Mouse (Mus musculus) liver, embryonic 11.5 days (tissue): ENCODE measurements at regions not wholly inside any gene's neighbourhood (a gene's known extent, or its start where the extent isn't known, plus 50 kb on each side); places are given as distances from the start of the nearest gene placed in this dataset.

ENCODE experiments used
- ATAC-seq: fragments of 200-750 bp; cut with Nextera tagmentation; replicated peaks from 2 replicates; pipeline ENCODE4 v1.8.0; 2017; ENCODE audit warnings: moderate number of reproducible peaks, mild to moderate bottlenecking, moderate TSS enrichment, moderate library complexity; ENCODE audit not compliant: low FRiP score
- DNase-seq: peaks from one replicate; pipeline ENCODE4 v3.0.0-alpha.2; 2017; ENCODE audit warnings: low spot score
- H3K27ac ChIP-seq: fragments of 300-500 bp; sonication (generic); 2 replicates; pipeline ENCODE4 v1.5.1; 2014; ENCODE audit warnings: mild to moderate bottlenecking, low read depth, low read length, control low read depth
- H3K27me3 ChIP-seq: fragments of 300-500 bp; sonication (generic); replicated peaks from 2 replicates; pipeline ENCODE4 v1.6.1; 2014; ENCODE audit warnings: low read length, mixed read lengths; ENCODE audit not compliant: control insufficient read depth, insufficient read depth
- H3K36me3 ChIP-seq: fragments of 300-500 bp; sonication (generic); 2 replicates; pipeline ENCODE4 v1.6.1; 2014; ENCODE audit warnings: mild to moderate bottlenecking, low read length, moderate library complexity, mixed read lengths; ENCODE audit not compliant: control insufficient read depth, insufficient read depth
- H3K4me1 ChIP-seq: fragments of 300-500 bp; sonication (generic); replicated peaks from 2 replicates; pipeline ENCODE4 v1.6.1; 2014; ENCODE audit warnings: low read length, mixed read lengths; ENCODE audit not compliant: control insufficient read depth, insufficient read depth
- H3K4me2 ChIP-seq: fragments of 300-500 bp; sonication (generic); 2 replicates; pipeline ENCODE4 v1.6.1; 2014; ENCODE audit warnings: mild to moderate bottlenecking, control low read depth, moderate library complexity
- H3K4me3 ChIP-seq: fragments of 300-500 bp; sonication (generic); 2 replicates; pipeline ENCODE4 v1.5.1; 2014; ENCODE audit warnings: low read depth, low read length, control low read depth
- H3K9ac ChIP-seq: fragments of 300-500 bp; sonication (generic); 2 replicates; pipeline ENCODE4 v1.6.1; 2014; ENCODE audit warnings: low read depth, low read length, control low read depth
- H3K9me3 ChIP-seq: fragments of 300-500 bp; sonication (generic); 2 replicates; pipeline ENCODE4 v1.6.1; 2016; ENCODE audit warnings: low read length, inconsistent platforms, mixed read lengths; ENCODE audit not compliant: control insufficient read depth
- WGBS: fragments of 180-500 bp; shearing (Covaris S2); extraction: QIAGEN DNeasy Blood & Tissue Kit; methylation state at CpG from one replicate; pipeline ENCODE4 v1.1.7; 2014; 5-methylcytosine and 5-hydroxymethylcytosine counted together

GRCm38 (mm10) chr3:151909344-151909743, 71.9 kb upstream of the Ptgfr start:
- no peaks in the 10 kb centered on the region for H3K27me3 ChIP-seq
- no peak overlapping the region for H3K27ac ChIP-seq
- H3K36me3 ChIP-seq, result no peaks in the 10 kb centered on the region
- no peaks in the 10 kb centered on the region for H3K9me3 ChIP-seq
- H3K4me1 ChIP-seq, result no peaks in the 10 kb centered on the region
- ATAC-seq (no peak), DNase-seq (no peak)
- H3K4me3 ChIP-seq, result no peak overlapping the region
- 68% methylated on average over 3 of the region's 3 CpGs for WGBS
- H3K9ac ChIP-seq, result no peak overlapping the region
- H3K4me2 ChIP-seq, result no peak overlapping the region

DNA sequence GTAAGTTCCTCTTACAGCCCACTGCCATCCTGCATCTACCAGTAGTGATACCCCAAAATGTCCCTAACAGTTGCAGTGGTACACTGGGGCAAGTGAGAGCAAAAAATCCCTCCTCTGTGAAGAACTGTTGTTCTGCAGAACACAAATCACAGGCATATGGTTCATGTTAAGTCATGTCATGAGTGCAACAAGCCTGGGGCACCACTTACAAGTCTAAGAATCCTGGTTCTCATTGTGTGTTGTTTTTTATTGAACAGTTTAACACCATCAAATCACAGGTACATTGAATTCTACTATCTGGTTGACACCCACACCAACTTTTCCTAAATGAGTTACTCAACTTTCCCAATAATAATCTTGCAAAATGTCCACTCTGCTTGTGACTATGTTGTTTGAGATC, 71.5 kb upstream of the Ptgfr start:
- Histone ChIP-seq H3K27ac (no peak overlapping the region), H3K9me3 (no peaks in the 10 kb centered on the region), H3K36me3 (no peaks in the 10 kb centered on the region), H3K9ac (no peak overlapping the region), H3K4me1 (no peaks in the 10 kb centered on the region), H3K4me2 (no peak overlapping the region), H3K27me3 (no peaks in the 10 kb centered on the region), H3K4me3 (no peak overlapping the region)
- no peak for DNase-seq
- no peak for ATAC-seq

- no peak overlapping the region for H3K27ac ChIP-seq
- no peak overlapping the region for H3K4me3 ChIP-seq
- no peak overlapping the region for H3K9ac ChIP-seq
- H3K36me3 ChIP-seq, result no peaks in the 10 kb centered on the region
- H3K4me1 ChIP-seq, result no peaks in the 10 kb centered on the region
- ATAC-seq (no peak), DNase-seq (no peak)
- H3K4me2 ChIP-seq, result no peak overlapping the region
- no peaks in the 10 kb centered on the region for H3K9me3 ChIP-seq
- WGBS, result 81% methylated on average over 4 of the region's 4 CpGs
- no peaks in the 10 kb centered on the region for H3K27me3 ChIP-seq
These were observed 68.3 kb upstream of the Ptgfr start for GRCm38 (mm10) chr3:151905775-151906174.

GRCm38 (mm10) chr3:151903169-151903568, 65.7 kb upstream of the Ptgfr start:
- H3K4me1 ChIP-seq, result no peaks in the 10 kb centered on the region
- H3K27me3 ChIP-seq, result no peaks in the 10 kb centered on the region
- no peaks in the 10 kb centered on the region for H3K9me3 ChIP-seq
- WGBS, result 65% methylated on average over 2 of the region's 2 CpGs
- no peak overlapping the region for H3K4me2 ChIP-seq
- H3K4me3 ChIP-seq, result no peak overlapping the region
- no peak overlapping the region for H3K9ac ChIP-seq
- H3K27ac ChIP-seq, result no peak overlapping the region
- no peaks in the 10 kb centered on the region for H3K36me3 ChIP-seq
- DNase-seq, result no peak
- no peak for ATAC-seq

DNA sequence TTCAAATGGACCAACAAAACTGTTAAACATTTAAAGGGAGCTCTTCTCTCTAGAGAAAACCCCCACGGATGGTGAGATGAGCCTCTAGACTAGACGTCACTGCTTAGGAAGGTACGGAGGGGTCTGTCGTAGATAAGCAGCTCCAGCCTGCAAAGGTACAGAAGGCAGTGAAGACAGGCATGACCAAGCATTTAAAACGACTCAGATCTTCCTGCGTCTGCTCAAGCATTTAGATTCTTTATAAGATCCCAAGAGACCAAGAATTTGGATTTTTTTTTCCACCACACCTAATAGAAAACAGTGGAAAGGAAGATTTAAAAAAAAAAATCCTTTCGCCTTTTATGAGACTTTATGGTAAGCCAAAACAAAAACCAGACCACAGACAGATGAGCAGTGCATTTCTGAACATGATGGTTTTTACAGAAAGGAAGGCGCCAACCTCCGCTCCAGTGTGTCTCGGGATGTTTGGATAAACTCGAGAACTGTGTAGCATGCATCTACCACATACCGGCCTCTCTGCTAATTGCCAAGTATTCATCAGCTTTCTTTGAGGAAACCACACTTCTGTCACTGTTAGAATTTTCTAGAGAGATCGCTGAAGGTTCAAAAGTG, 64.9 kb upstream of the Ptgfr start:
- 70% methylated on average over 13 of the region's 13 CpGs for WGBS
- Histone ChIP-seq H3K36me3 (no peaks in the 10 kb centered on the region), H3K27me3 (no peaks in the 10 kb centered on the region), H3K27ac (no peak overlapping the region), H3K9ac (no peak overlapping the region), H3K9me3 (no peaks in the 10 kb centered on the region), H3K4me1 (no peaks in the 10 kb centered on the region), H3K4me2 (no peak overlapping the region), H3K4me3 (no peak overlapping the region)
- DNase-seq (no peak), ATAC-seq (no peak)

DNA sequence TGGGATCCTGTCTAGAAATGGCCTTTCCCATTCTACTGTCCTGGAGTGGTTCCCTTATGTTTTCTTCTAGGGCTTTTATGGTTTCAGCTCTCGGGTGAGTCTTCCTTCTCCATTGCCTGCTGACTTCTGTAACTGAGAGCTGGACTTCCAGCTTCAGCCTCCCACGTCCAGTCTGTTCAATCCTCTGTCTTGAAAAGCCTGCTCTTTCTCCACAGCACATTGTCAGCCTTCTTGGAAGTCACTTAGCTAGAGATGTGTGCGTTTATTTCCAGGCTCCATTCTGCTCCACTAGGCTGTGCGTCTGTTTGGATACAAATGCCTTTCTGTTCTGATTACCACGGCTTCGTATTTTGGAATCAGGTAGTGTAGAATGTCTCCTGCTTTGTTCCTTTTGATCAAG, 62.2 kb upstream of the Ptgfr start:
- no peak overlapping the region for H3K4me3 ChIP-seq
- no peak overlapping the region for H3K27ac ChIP-seq
- no peaks in the 10 kb centered on the region for H3K9me3 ChIP-seq
- H3K4me2 ChIP-seq, result no peak overlapping the region
- H3K27me3 ChIP-seq, result no peaks in the 10 kb centered on the region
- no peak overlapping the region for H3K9ac ChIP-seq
- no peak for DNase-seq
- H3K4me1 ChIP-seq, result no peaks in the 10 kb centered on the region
- H3K36me3 ChIP-seq, result no peaks in the 10 kb centered on the region
- WGBS, result 87% methylated on average over 6 of the region's 6 CpGs
- ATAC-seq, result no peak

- no peak for DNase-seq
- Histone ChIP-seq H3K9ac (no peak overlapping the region), H3K4me1 (no peaks in the 10 kb centered on the region), H3K27ac (no peak overlapping the region), H3K27me3 (no peaks in the 10 kb centered on the region), H3K9me3 (no peaks in the 10 kb centered on the region), H3K4me3 (no peak overlapping the region), H3K4me2 (no peak overlapping the region), H3K36me3 (no peaks in the 10 kb centered on the region)
- 73% methylated on average over 4 of the region's 4 CpGs for WGBS
- no peak for ATAC-seq
These were observed 61.7 kb upstream of the Ptgfr start for GRCm38 (mm10) chr3:151899094-151899493.

DNA sequence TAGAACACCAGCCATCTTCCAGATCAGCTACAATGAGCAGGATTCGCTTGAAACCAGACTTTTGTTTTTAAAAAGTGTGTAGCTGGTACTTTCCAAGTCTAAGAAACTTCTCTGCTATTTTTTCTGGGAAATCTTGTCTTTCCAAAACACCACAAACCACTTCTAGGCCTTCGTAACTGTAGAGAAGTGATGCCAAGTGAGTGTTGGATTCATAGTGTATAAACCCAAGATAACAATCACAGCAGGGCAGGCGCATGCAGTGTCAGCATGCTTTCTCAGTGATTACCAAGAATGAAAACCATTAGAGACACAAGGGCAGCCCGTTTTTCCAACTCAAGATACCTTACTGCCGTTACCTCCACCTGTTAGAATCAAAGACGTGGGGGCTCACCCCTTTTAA, 58.9 kb upstream of the Ptgfr start:
- no peak for DNase-seq
- no peaks in the 10 kb centered on the region for H3K9me3 ChIP-seq
- H3K9ac ChIP-seq, result no peak overlapping the region
- ATAC-seq, result no peak
- H3K4me2 ChIP-seq, result no peak overlapping the region
- no peak overlapping the region for H3K27ac ChIP-seq
- H3K4me1 ChIP-seq, result no peaks in the 10 kb centered on the region
- H3K4me3 ChIP-seq, result no peak overlapping the region
- no peaks in the 10 kb centered on the region for H3K27me3 ChIP-seq
- no peaks in the 10 kb centered on the region for H3K36me3 ChIP-seq
- 80% methylated on average over 6 of the region's 6 CpGs for WGBS

DNA sequence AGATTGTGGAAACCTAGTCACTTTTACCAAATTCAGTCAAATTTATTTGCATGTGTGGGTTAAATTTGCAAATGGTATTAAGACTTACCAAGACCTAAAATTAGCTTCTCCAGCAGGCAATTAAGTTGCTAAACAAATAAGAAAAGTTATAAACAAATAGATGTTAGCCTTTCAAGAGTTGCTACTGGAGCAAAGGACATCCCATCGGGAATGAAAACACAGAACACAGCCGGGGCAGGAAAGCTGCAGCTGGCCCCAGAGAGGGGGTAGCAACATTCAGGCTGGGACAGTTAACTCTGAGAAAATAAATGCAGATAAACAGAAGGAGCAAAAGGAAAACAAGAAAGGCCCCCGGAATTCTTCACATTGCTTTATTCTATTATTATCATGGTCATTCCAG, 57.3 kb upstream of the Ptgfr start:
- H3K9me3 ChIP-seq, result no peaks in the 10 kb centered on the region
- no peak overlapping the region for H3K27ac ChIP-seq
- no peaks in the 10 kb centered on the region for H3K36me3 ChIP-seq
- ATAC-seq, result no peak
- DNase-seq, result no peak
- 67% methylated on average over 3 of the region's 3 CpGs for WGBS
- H3K27me3 ChIP-seq, result no peaks in the 10 kb centered on the region
- H3K4me1 ChIP-seq, result no peaks in the 10 kb centered on the region
- no peak overlapping the region for H3K9ac ChIP-seq
- no peak overlapping the region for H3K4me2 ChIP-seq
- no peak overlapping the region for H3K4me3 ChIP-seq
